10 mouse cellular contexts compared by ENCODE assay signal in the genomic region with DNA sequence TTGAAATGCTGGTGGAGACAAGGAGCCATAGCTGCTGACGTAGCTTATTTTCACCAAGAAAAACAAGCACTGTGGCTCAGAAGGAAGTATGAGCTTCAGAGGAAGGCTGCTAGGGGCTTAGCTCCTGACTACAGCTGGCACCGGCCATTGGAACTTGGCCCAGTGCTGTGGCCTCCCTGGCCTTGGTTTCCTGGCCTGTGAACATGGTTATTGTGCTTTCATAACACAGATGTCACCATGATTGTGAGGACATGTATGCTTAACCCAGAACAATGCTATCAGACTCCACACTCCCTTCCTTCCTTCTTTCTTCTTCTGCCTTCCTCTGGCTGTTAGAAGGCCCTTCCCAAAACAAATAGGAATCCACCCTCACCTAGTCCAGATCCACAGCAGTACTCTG.
A peak's percentile ranks its signal among the peaks of the same experiment; 100 is the strongest.
DNase-seq lines count a peak whose midpoint lies in the region; ATAC-seq and TF ChIP-seq lines count a peak whose summit lies in the region.
"Had no signal": no experiment of that assay in that cellular context is flagged by ENCODE, and none has a peak within 500 bp of the region (broad histone marks: within the 10 kb centered on the region; RNA-seq: fewer than 3 reads in every experiment).

No protein-coding gene starts in this region.

- peak; percentile 83 for DNase-seq in adrenal gland, postnatal 14 days
- DNase-seq in gastrocnemius, postnatal 25 days = peak; percentile 17
- DNase-seq in kidney, adult 8-10 months = peak; percentile 30 to 43
- DNase-seq in midbrain, postnatal 0 days (ENCODE audit: low spot score) = no peak
- DNase-seq in cerebellum, adult 11 months = no peak
- DNase-seq: cerebellum, adult 8-10 months had no signal

- H3K36me3 ChIP-seq in lung, embryonic 15.5 days = no peaks in the 10 kb centered on the region
- H3K36me3 ChIP-seq in midbrain, postnatal 0 days (ENCODE audit: insufficient read depth, low read length) = no peaks in the 10 kb centered on the region
- H3K36me3 ChIP-seq in neural tube, embryonic 15.5 days = no peaks in the 10 kb centered on the region

- no peak overlapping the region for H3K4me3 ChIP-seq in lung, embryonic 15.5 days
- H3K4me3 ChIP-seq in midbrain, postnatal 0 days (ENCODE audit: low read depth, low read length) = no peak overlapping the region
- no peak overlapping the region for H3K4me3 ChIP-seq in neural tube, embryonic 15.5 days (replicated peaks)
- H3K4me3 ChIP-seq: myocyte had no signal

- no peaks in the 10 kb centered on the region for H3K9me3 ChIP-seq in lung, embryonic 15.5 days
- no peaks in the 10 kb centered on the region for H3K9me3 ChIP-seq in midbrain, postnatal 0 days (ENCODE audit: low read length)
- H3K9me3 ChIP-seq in neural tube, embryonic 15.5 days (replicated peaks) = no peaks in the 10 kb centered on the region

- H3K27ac ChIP-seq in lung, embryonic 15.5 days = 0 out of 2 replicates have a peak overlapping the region, but pooled peaks have one; percentile 44
- H3K27ac ChIP-seq in midbrain, postnatal 0 days (ENCODE audit: low read depth, low read length) = no peak overlapping the region
- H3K27ac ChIP-seq in neural tube, embryonic 15.5 days (replicated peaks) = no peak overlapping the region

- no peaks in the 10 kb centered on the region for H3K27me3 ChIP-seq in lung, embryonic 15.5 days
- H3K27me3 ChIP-seq in midbrain, postnatal 0 days (ENCODE audit: insufficient read depth, low read length) = no peaks in the 10 kb centered on the region
- no peaks in the 10 kb centered on the region for H3K27me3 ChIP-seq in neural tube, embryonic 15.5 days (replicated peaks)

- 58% methylated on average over 2 of the region's 2 CpGs for WGBS in lung, embryonic 15.5 days
- WGBS in midbrain, postnatal 0 days = 77% methylated on average over 2 of the region's 2 CpGs
- 86% methylated on average over 2 of the region's 2 CpGs for WGBS in neural tube, embryonic 15.5 days

- no peaks in the 10 kb centered on the region for H3K4me1 ChIP-seq in lung, embryonic 15.5 days
- H3K4me1 ChIP-seq in midbrain, postnatal 0 days (ENCODE audit: insufficient read depth, low read length) = no peaks in the 10 kb centered on the region
- H3K4me1 ChIP-seq in neural tube, embryonic 15.5 days = no peaks in the 10 kb centered on the region

- no peak for TF ChIP-seq CTCF in midbrain, postnatal 0 days (IDR thresholded peaks at IDR 0.05)

- peak; percentile 77 for ATAC-seq in lung, embryonic 15.5 days (ENCODE audit: borderline replicate concordance, extremely low read depth, low FRiP score, low TSS enrichment)
- ATAC-seq in midbrain, postnatal 0 days (ENCODE audit: low FRiP score) = no peak
- no peak for ATAC-seq in activated CD4-positive, CD25-positive, alpha-beta regulatory T cell, adult 4 months
- ATAC-seq in neural tube, embryonic 15.5 days (ENCODE audit: low FRiP score) = no peak

- no peak overlapping the region for H3K9ac ChIP-seq in lung, embryonic 15.5 days
- H3K9ac ChIP-seq in midbrain, postnatal 0 days (replicated peaks; ENCODE audit: low read length, poor library complexity, severe bottlenecking) = no peak overlapping the region
- H3K9ac ChIP-seq in neural tube, embryonic 15.5 days (replicated peaks) = no peak overlapping the region

- no peak overlapping the region for H3K4me2 ChIP-seq in lung, embryonic 15.5 days
- H3K4me2 ChIP-seq in midbrain, postnatal 0 days (ENCODE audit: low read depth, low read length, poor library complexity, severe bottlenecking) = no peak overlapping the region
- H3K4me2 ChIP-seq in neural tube, embryonic 15.5 days = no peak overlapping the region

Comparison
In these comparisons a context has a peak if more than half of its experiments do, and no peak if none do; other contexts are left out.
1. DNase-seq: peak in adrenal gland, postnatal 14 days (single experiment), gastrocnemius, postnatal 25 days (single experiment) and kidney, adult 8-10 months (2 of 2); none in midbrain, postnatal 0 days (single experiment) and cerebellum, adult 11 months (single experiment).